Mouse (Mus musculus): ENCODE results near the gene Wfdc17. TPM values are rescaled to one million over a fixed set of nuclear protein-coding genes. Genes with fewer than 3 reads are reported as not detected.
A peak's percentile ranks its signal among the peaks of the same experiment; 100 is the strongest.

The Wfdc17 gene
- polyA plus RNA-seq, 1 experiment from 2014 or later, result 0.76 TPM

DNA sequence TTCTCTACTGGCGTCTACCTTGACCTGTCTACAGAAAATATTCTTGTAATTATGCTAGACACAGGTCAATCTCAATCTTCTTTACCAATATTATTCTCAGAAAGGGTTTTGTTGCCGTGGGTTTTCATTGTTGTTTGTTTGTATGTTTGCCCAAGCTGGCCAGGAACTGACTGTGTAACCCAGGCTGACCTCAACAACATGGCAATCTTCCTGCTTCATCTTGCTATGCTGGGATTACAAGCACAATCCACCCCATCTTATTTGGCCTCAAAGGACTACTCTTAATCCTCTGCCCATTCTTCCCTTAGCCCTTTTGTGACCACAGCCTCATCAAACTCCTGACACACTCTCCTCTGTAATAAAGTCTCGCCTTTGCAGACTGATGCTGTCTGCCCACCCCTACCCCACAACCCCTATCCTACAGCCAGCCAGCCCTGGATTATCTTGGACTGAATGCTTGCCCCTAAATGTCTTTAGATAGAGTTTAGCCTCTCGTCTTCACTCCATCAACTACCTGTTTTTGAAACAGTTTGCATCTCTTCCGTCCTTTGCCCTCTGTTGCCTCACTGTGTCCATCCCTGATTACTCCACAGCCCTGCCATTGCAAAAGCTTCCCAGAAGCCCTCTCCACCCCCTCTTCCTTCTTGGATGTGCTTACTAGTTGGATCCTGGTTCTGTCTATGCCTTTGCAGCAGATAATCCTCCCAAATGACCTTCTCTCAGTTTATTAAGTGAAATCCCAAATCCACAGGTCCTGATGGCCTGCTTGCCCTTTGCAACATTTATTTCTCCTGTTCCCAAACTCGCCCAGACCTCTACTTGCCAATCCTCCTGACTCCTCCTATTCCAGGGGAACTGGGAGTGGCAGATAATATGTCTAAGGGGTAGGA, 43.8 kb downstream of the Wfdc17 start:
- no peak overlapping the region for H3K4me2 ChIP-seq
- H3K9ac ChIP-seq, result no peak overlapping the region
- 61% methylated on average over 6 of the region's 6 CpGs for WGBS
- TF ChIP-seq CTCF (IDR thresholded peaks at IDR 0.05; ENCODE audit: low read depth), result no peak
- ATAC-seq (ENCODE audit: insufficient read depth) (no peak), DNase-seq (no peak)
- H3K27ac ChIP-seq (ENCODE audit: low read depth), result no peak overlapping the region
- H3K27me3 ChIP-seq (ENCODE audit: insufficient read depth, low read length), result 0 out of 2 replicates have a peak, but pooled peaks cover 4% of the 10 kb centered on the region
- no peaks in the 10 kb centered on the region for H3K9me3 ChIP-seq (ENCODE audit: low read depth, low read length)
- H3K4me1 ChIP-seq (ENCODE audit: insufficient read depth), result no peaks in the 10 kb centered on the region
- no peaks in the 10 kb centered on the region for H3K36me3 ChIP-seq (ENCODE audit: insufficient read depth)
- no peak overlapping the region for H3K4me3 ChIP-seq (ENCODE audit: low read depth, low read length)

DNA sequence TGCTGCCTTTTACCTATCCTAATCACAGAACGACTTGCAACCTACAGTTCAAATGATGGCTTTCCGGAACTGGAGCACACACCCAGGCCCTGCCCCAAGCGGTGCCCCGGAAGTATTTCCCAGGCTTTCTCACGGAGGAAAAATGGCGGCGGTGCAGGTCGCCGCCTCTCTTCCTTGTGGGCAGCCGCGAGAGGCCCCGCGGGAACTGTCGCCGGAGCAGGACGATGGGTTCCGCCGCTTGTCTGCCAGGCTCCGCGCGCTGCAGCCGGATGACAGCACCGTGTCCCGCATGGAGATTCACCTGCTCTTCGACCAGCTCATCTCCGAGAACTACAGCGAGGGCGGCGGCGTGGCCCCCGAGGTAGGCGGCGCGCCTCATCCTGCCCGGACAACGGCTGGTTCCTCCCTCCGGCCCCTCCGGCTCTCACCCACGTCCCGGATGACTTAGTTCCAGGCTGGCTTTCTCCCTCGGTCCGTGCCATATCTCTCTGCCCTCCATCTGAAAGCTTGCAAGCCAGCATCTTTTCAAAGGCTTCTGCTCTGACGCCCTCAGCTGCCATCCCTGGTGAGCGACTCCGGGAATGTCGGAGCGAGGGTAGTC, 49.9 kb downstream of the Wfdc17 start, which contains the start of gene Heatr6:
Gene Heatr6 (plus strand): TSS at position 116 of the 601 bp plus-strand sequence.
- peak; percentile 95 for DNase-seq
- peak; percentile 98 for ATAC-seq (ENCODE audit: insufficient read depth)
- peak; percentile 0; the same call in 1 of the 2 replicates for TF ChIP-seq CTCF (IDR thresholded peaks at IDR 0.05; ENCODE audit: low read depth)
- Histone ChIP-seq H3K27me3 (ENCODE audit: insufficient read depth, low read length) (0 out of 2 replicates have a peak, but pooled peaks cover 4% of the 10 kb centered on the region), H3K4me3 (ENCODE audit: low read depth, low read length) (peak within 1 kb of the TSS; percentile 83), H3K9me3 (ENCODE audit: low read depth, low read length) (no peaks in the 10 kb centered on the region), H3K9ac (peak within 1 kb of the TSS; percentile 77), H3K4me1 (ENCODE audit: insufficient read depth) (no peaks in the 10 kb centered on the region), H3K36me3 (ENCODE audit: insufficient read depth) (peaks cover 28% of the 10 kb centered on the region), H3K27ac (ENCODE audit: low read depth) (peak within 1 kb of the TSS; percentile 78), H3K4me2 (peak within 1 kb of the TSS; percentile 74)
- WGBS, result 2% methylated on average over 47 of the region's 47 CpGs

DNA sequence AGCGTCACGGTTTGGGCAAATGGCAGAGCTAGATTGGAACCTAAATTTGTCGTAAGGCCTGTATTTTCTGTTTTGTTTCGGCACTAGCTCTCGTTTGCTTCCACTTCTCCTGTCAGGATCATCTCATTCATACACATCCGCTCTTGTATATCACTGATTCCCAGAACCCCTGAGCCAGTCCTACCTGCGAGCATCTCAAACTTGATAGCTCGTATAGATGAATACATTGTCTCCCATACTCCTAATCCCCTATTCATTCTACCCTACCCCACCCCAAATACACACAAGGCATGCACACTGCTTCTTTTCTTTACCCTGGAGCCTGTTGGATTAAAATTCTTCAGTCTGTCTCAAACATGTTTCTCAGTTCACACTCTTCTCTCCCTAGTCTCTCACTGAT, 50.4 kb downstream of the Wfdc17 start:
- peak overlapping the region; percentile 77 for H3K9ac ChIP-seq
- peak; percentile 29; the same call in 1 of the 2 replicates for ATAC-seq (ENCODE audit: insufficient read depth)
- no peaks in the 10 kb centered on the region for H3K9me3 ChIP-seq (ENCODE audit: low read depth, low read length)
- DNase-seq, result no peak
- 0 out of 2 replicates have a peak, but pooled peaks cover 4% of the 10 kb centered on the region for H3K27me3 ChIP-seq (ENCODE audit: insufficient read depth, low read length)
- no peaks in the 10 kb centered on the region for H3K4me1 ChIP-seq (ENCODE audit: insufficient read depth)
- TF ChIP-seq CTCF (IDR thresholded peaks at IDR 0.05; ENCODE audit: low read depth), result no peak
- H3K4me3 ChIP-seq (ENCODE audit: low read depth, low read length), result peak overlapping the region; percentile 83
- peak overlapping the region; percentile 74 for H3K4me2 ChIP-seq
- H3K27ac ChIP-seq (ENCODE audit: low read depth), result peak overlapping the region; percentile 78
- H3K36me3 ChIP-seq (ENCODE audit: insufficient read depth), result peaks cover 33% of the 10 kb centered on the region
- WGBS, result 7% methylated on average over 8 of the region's 8 CpGs

Other genes with a start within 250 kb of the Wfdc17 start
- gene Mmp28, start 240.9 kb upstream of the Wfdc17 start, polyA plus RNA-seq (2014; fragmentation: Nextera tagmentation; extraction: Ambion mirVana), result 2.1 TPM in 2 replicates
- gene Taf15, start 230.9 kb upstream of the Wfdc17 start, polyA plus RNA-seq (2014; fragmentation: Nextera tagmentation; extraction: Ambion mirVana), result 14.4 and 14.7 TPM in 2 replicates
- gene Heatr9, start 181.8 kb upstream of the Wfdc17 start, polyA plus RNA-seq (2014; fragmentation: Nextera tagmentation; extraction: Ambion mirVana), result 0.09 TPM in 1 of 2 replicates, not detected in the other
- 0.64 TPM in 1 of 2 replicates, not detected in the other for gene Ccl5, start 173.5 kb upstream of the Wfdc17 start, polyA plus RNA-seq (2014; fragmentation: Nextera tagmentation; extraction: Ambion mirVana)
- 2.8 and 7.0 TPM in 2 replicates for gene Ccl9, start 125.4 kb upstream of the Wfdc17 start, polyA plus RNA-seq (2014; fragmentation: Nextera tagmentation; extraction: Ambion mirVana)
- 4.8 and 7.2 TPM in 2 replicates for gene Ccl6, start 110.9 kb upstream of the Wfdc17 start, polyA plus RNA-seq (2014; fragmentation: Nextera tagmentation; extraction: Ambion mirVana)
- not detected in 2 replicates for gene Rpl9-ps1, start 58.4 kb upstream of the Wfdc17 start, polyA plus RNA-seq (2014; fragmentation: Nextera tagmentation; extraction: Ambion mirVana)
- 0.33 and 0.51 TPM in 2 replicates for gene Ccl3, start 54.6 kb upstream of the Wfdc17 start, polyA plus RNA-seq (2014; fragmentation: Nextera tagmentation; extraction: Ambion mirVana)
- 0.59 and 1.3 TPM in 2 replicates for gene Ccl4, start 41.4 kb upstream of the Wfdc17 start, polyA plus RNA-seq (2014; fragmentation: Nextera tagmentation; extraction: Ambion mirVana)
- 0.41 TPM in 1 of 2 replicates, not detected in the other for gene Wfdc18, start 5.0 kb downstream of the Wfdc17 start, polyA plus RNA-seq (2014; fragmentation: Nextera tagmentation; extraction: Ambion mirVana)
- gene Wfdc21, start 42.9 kb downstream of the Wfdc17 start, polyA plus RNA-seq (2014; fragmentation: Nextera tagmentation; extraction: Ambion mirVana), result 0.99 and 1.2 TPM in 2 replicates
- 25.6 and 26.5 TPM in 2 replicates for gene Heatr6, start 49.7 kb downstream of the Wfdc17 start, polyA plus RNA-seq (2014; fragmentation: Nextera tagmentation; extraction: Ambion mirVana)
- gene Hnf1b, start 146.1 kb downstream of the Wfdc17 start, polyA plus RNA-seq (2014; fragmentation: Nextera tagmentation; extraction: Ambion mirVana), result 10.9 and 11.4 TPM in 2 replicates
- gene Ddx52, start 238.1 kb downstream of the Wfdc17 start, polyA plus RNA-seq (2014; fragmentation: Nextera tagmentation; extraction: Ambion mirVana), result 39.4 and 39.5 TPM in 2 replicates